Mouse (Mus musculus) c-Kit-positive CD71-negative TER-119-negative erythroid progenitor cells, embryonic 14.5 days (primary cell): ENCODE data around the gene Spo11.

Experiments
- DNase-seq: peaks from one replicate; pipeline ENCODE4 v3.0.0-alpha.2; 2013; ENCODE audit warnings: low read depth

Spo11 gene

GRCm38 (mm10) chr2:172959006-172959768 is 18.3 kb upstream of the Spo11 start:
- no peak for DNase-seq

- DNase-seq = no peak
Observed at GRCm38 (mm10) chr2:172960350-172960749, 17.1 kb upstream of the Spo11 start.

- DNase-seq = no peak
Observed at GRCm38 (mm10) chr2:172961211-172961610, 16.3 kb upstream of the Spo11 start.

GRCm38 (mm10) chr2:172965249-172965648 is 12.3 kb upstream of the Spo11 start:
- no peak for DNase-seq

GRCm38 (mm10) chr2:172966480-172966879 is 11.0 kb upstream of the Spo11 start:
- DNase-seq = no peak

GRCm38 (mm10) chr2:172971865-172972264 is 5.6 kb upstream of the Spo11 start:
- DNase-seq = no peak

- DNase-seq = no peak
Observed at GRCm38 (mm10) chr2:172973806-172974565, 3.5 kb upstream of the Spo11 start.

GRCm38 (mm10) chr2:172974701-172975100 is 2.8 kb upstream of the Spo11 start:
- DNase-seq = no peak

GRCm38 (mm10) chr2:172975159-172975558 is 2.3 kb upstream of the Spo11 start:
- no peak for DNase-seq

- no peak for DNase-seq
Observed at GRCm38 (mm10) chr2:172976661-172977238, 750 bp upstream of the Spo11 start.

- DNase-seq = no peak
Observed at GRCm38 (mm10) chr2:172978131-172978633, 682 bp downstream of the Spo11 start.

- no peak for DNase-seq
Observed at GRCm38 (mm10) chr2:172979666-172980345, 2.3 kb downstream of the Spo11 start.

GRCm38 (mm10) chr2:172982776-172983561 is 5.5 kb downstream of the Spo11 start:
- DNase-seq = no peak

- no peak for DNase-seq
Observed at GRCm38 (mm10) chr2:172990161-172990560, 12.7 kb downstream of the Spo11 start.

GRCm38 (mm10) chr2:172996207-172996606 is 18.7 kb downstream of the Spo11 start:
- DNase-seq = no peak

GRCm38 (mm10) chr2:172997748-172998147 is 20.2 kb downstream of the Spo11 start:
- no peak for DNase-seq

GRCm38 (mm10) chr2:172998478-172998877 is 21.0 kb downstream of the Spo11 start:
- DNase-seq = no peak

GRCm38 (mm10) chr2:172999630-173000284 is 22.3 kb downstream of the Spo11 start, which contains the start of gene Rae1:
TSS of gene Rae1 (plus strand) at chr2:173000117.
- DNase-seq = peak; percentile 98

- DNase-seq = no peak
Observed at GRCm38 (mm10) chr2:173000285-173000652, 22.8 kb downstream of the Spo11 start.

- no peak for DNase-seq
Observed at GRCm38 (mm10) chr2:173000921-173001320, 23.4 kb downstream of the Spo11 start.

- no peak for DNase-seq
Observed at GRCm38 (mm10) chr2:173003737-173004136, 26.2 kb downstream of the Spo11 start.
